Mouse (Mus musculus): ENCODE measurements around the gene Slc7a14.

- TF ChIP-seq POLR2A (IDR thresholded peaks at IDR 0.05; ENCODE audit: borderline replicate concordance, control insufficient read depth, low read depth, low read length): no peak
- no peak for TF ChIP-seq CTCF (IDR thresholded peaks at IDR 0.05; ENCODE audit: control insufficient read depth, insufficient read depth, low read length)
These were observed 143.8 kb downstream of the Slc7a14 start for GRCm38 (mm10) chr3:31166365-31166871.
